Mouse (Mus musculus) embryonic fibroblast, embryonic 13.5 days (primary cell): ENCODE data around the gene Hyou1. TPM values are rescaled to one million over a fixed set of nuclear protein-coding genes. Genes with fewer than 3 reads are reported as not detected.
"Not testable (repeated sequence)": the region's sequence is repeated elsewhere in the genome, so short reads cannot be mapped to it uniquely, and the experiment has no call there.

Experiments used
- H3K27ac ChIP-seq: 2 replicates; pipeline ENCODE4 v1.5.1; 2012; ENCODE audit warnings: low read length, control low read depth, inconsistent platforms; ENCODE audit not compliant: insufficient read depth
- H3K4me1 ChIP-seq: 2 replicates; pipeline ENCODE4 v1.6.1; 2011; ENCODE audit warnings: low read length; ENCODE audit not compliant: control insufficient read depth, insufficient read depth
- H3K4me3 ChIP-seq: 2 replicates; pipeline ENCODE4 v1.5.1; 2011; ENCODE audit warnings: mild to moderate bottlenecking, control low read depth, low read length; ENCODE audit not compliant: insufficient read depth
- CTCF ChIP-seq: IDR thresholded peaks from 2 replicates; pipeline ENCODE4 v1.5.1; 2011; ENCODE audit warnings: mild to moderate bottlenecking, control low read depth, low read length, moderate library complexity, borderline replicate concordance; ENCODE audit not compliant: insufficient read depth
- POLR2A ChIP-seq: IDR thresholded peaks from 2 replicates; pipeline ENCODE4 v1.6.1; 2011; ENCODE audit warnings: low read depth, mild to moderate bottlenecking, control low read depth, low read length, moderate library complexity
- polyA plus RNA-seq: library from polyadenylated mRNA; stranded (reverse); fragments of >200 nt; gene quantifications from 2 replicates; pipeline ENCODE4 v1.2.4, GENCODE M21; 2011; ENCODE audit warnings: low read depth; ENCODE audit not compliant: missing spikeins, insufficient read length

Hyou1 gene
- polyA plus RNA-seq, 1 experiment: 88.7 TPM

GRCm38 (mm10) chr9:44417156-44417891 lies 38.0 kb downstream of the Hyou1 start:
- no peaks in the 10 kb centered on the region for H3K4me1 ChIP-seq
- H3K4me3 ChIP-seq: peak overlapping the region; percentile 87
- no peak overlapping the region for H3K27ac ChIP-seq
- TF ChIP-seq POLR2A (no peak), CTCF (no peak)

GRCm38 (mm10) chr9:44417892-44418363 lies 38.6 kb downstream of the Hyou1 start:
- peak; percentile 94 for TF ChIP-seq POLR2A
- peak; percentile 9; the same call in 1 of the 2 replicates for TF ChIP-seq CTCF
- Histone ChIP-seq H3K27ac (peak overlapping the region; percentile 68), H3K4me1 (no peaks in the 10 kb centered on the region), H3K4me3 (peak overlapping the region; percentile 87)

GRCm38 (mm10) chr9:44418519-44419385 lies 39.5 kb downstream of the Hyou1 start, which contains the start of gene Ccdc84:
Gene Ccdc84, minus strand, starts transcription at chr9:44418569.
- Histone ChIP-seq H3K4me1 (no peaks in the 10 kb centered on the region), H3K27ac (peak within 1 kb of the TSS; percentile 68), H3K4me3 (peak within 1 kb of the TSS; percentile 87)
- no peak for TF ChIP-seq CTCF
- TF ChIP-seq POLR2A: no peak

- H3K4me1 ChIP-seq, H3K4me3 ChIP-seq, H3K27ac ChIP-seq: not testable (repeated sequence)
These were observed 40.4 kb downstream of the Hyou1 start for GRCm38 (mm10) chr9:44419730-44420129.

- no peak for TF ChIP-seq CTCF
- TF ChIP-seq POLR2A: no peak
- Histone ChIP-seq H3K27ac (no peak overlapping the region), H3K4me1 (no peaks in the 10 kb centered on the region), H3K4me3 (no peak overlapping the region)
These were observed 41.1 kb downstream of the Hyou1 start for GRCm38 (mm10) chr9:44420280-44420898.

GRCm38 (mm10) chr9:44423576-44423975 lies 44.3 kb downstream of the Hyou1 start:
- TF ChIP-seq POLR2A: no peak
- no peak for TF ChIP-seq CTCF
- Histone ChIP-seq H3K4me3 (no peak overlapping the region), H3K4me1 (no peaks in the 10 kb centered on the region), H3K27ac (no peak overlapping the region)

- Histone ChIP-seq H3K4me3 (no peak overlapping the region), H3K27ac (no peak overlapping the region), H3K4me1 (no peaks in the 10 kb centered on the region)
- no peak for TF ChIP-seq CTCF
- no peak for TF ChIP-seq POLR2A
These were observed 53.4 kb downstream of the Hyou1 start for GRCm38 (mm10) chr9:44432577-44433185.

GRCm38 (mm10) chr9:44435747-44436146 lies 56.5 kb downstream of the Hyou1 start:
- Histone ChIP-seq H3K27ac (no peak overlapping the region), H3K4me1 (no peaks in the 10 kb centered on the region), H3K4me3 (no peak overlapping the region)
- TF ChIP-seq POLR2A (no peak), CTCF (no peak)

- no peaks in the 10 kb centered on the region for H3K4me1 ChIP-seq
- no peak within 1 kb of the TSS for H3K27ac ChIP-seq
- TF ChIP-seq CTCF (no peak), POLR2A (no peak)
- H3K4me3 ChIP-seq: no peak within 1 kb of the TSS
These were observed 61.7 kb downstream of the Hyou1 start, which contains the start of gene Foxr1 for GRCm38 (mm10) chr9:44440961-44441360. Gene Foxr1, minus strand, starts transcription at chr9:44441136.

Other genes starting within 250 kb of the Hyou1 start
- gene Mcam, start 245.0 kb upstream of the Hyou1 start, polyA plus RNA-seq: 66.4 and 124 TPM in 2 replicates
- 44.1 and 47.7 TPM in 2 replicates for gene Cbl, start 145.4 kb upstream of the Hyou1 start, polyA plus RNA-seq
- gene Ccdc153, start 138.8 kb upstream of the Hyou1 start, polyA plus RNA-seq: not detected in 2 replicates
- gene Pdzd3, start 128.0 kb upstream of the Hyou1 start, polyA plus RNA-seq: not detected in 2 replicates
- gene Nlrx1, start 110.9 kb upstream of the Hyou1 start, polyA plus RNA-seq: 5.9 and 6.6 TPM in 2 replicates
- 1.0 and 1.6 TPM in 2 replicates for gene Abcg4, start 90.9 kb upstream of the Hyou1 start, polyA plus RNA-seq
- gene Hinfp, start 73.8 kb upstream of the Hyou1 start, polyA plus RNA-seq: 13.4 and 16.4 TPM in 2 replicates
- 9.4 and 10.5 TPM in 2 replicates for gene C2cd2l, start 59.2 kb upstream of the Hyou1 start, polyA plus RNA-seq
- 39.7 and 54.7 TPM in 2 replicates for gene Dpagt1, start 53.5 kb upstream of the Hyou1 start, polyA plus RNA-seq
- gene H2afx, start 44.8 kb upstream of the Hyou1 start, polyA plus RNA-seq: 50.9 and 74.7 TPM in 2 replicates
- 46.8 and 51.9 TPM in 2 replicates for gene Hmbs, start 35.3 kb upstream of the Hyou1 start, polyA plus RNA-seq
- 33.8 and 35.4 TPM in 2 replicates for gene Vps11, start 17.8 kb upstream of the Hyou1 start, polyA plus RNA-seq
- 7.0 and 7.7 TPM in 2 replicates for gene Slc37a4, start 17.4 kb downstream of the Hyou1 start, polyA plus RNA-seq
- 2,978 and 3,912 TPM in 2 replicates for gene Rps25, start 27.6 kb downstream of the Hyou1 start, polyA plus RNA-seq
- gene Trappc4, start 28.1 kb downstream of the Hyou1 start, polyA plus RNA-seq: 104 and 112 TPM in 2 replicates
- gene Ccdc84, start 39.1 kb downstream of the Hyou1 start, polyA plus RNA-seq: 10.2 and 13.4 TPM in 2 replicates
- not detected in 2 replicates for gene Foxr1, start 61.6 kb downstream of the Hyou1 start, polyA plus RNA-seq
- gene Upk2, start 75.5 kb downstream of the Hyou1 start, polyA plus RNA-seq: not detected in 2 replicates
- gene Bcl9l, start 103.3 kb downstream of the Hyou1 start, polyA plus RNA-seq: 56.0 and 61.6 TPM in 2 replicates
- not detected in 2 replicates for gene Cxcr5, start 182.4 kb downstream of the Hyou1 start, polyA plus RNA-seq
- gene Ddx6, start 225.4 kb downstream of the Hyou1 start, polyA plus RNA-seq: 164 TPM in 2 replicates